Mouse (Mus musculus) retina, embryonic 14.5 days (tissue): ENCODE results near the gene Gtf3c6.

Experiments used
- DNase-seq: peaks from one replicate; pipeline ENCODE4 v3.0.0-alpha.2; 2015; ENCODE audit warnings: low spot score

Gtf3c6 gene

GRCm38 (mm10) chr10:40257414-40258255 lies at the start of gene Gtf3c6:
Gene Gtf3c6 (minus strand): TSS chr10:40258108.
- peak; percentile 95 for DNase-seq

- no peak for DNase-seq
Measured at GRCm38 (mm10) chr10:40305989-40306388, 48.1 kb upstream of the Gtf3c6 start.

- DNase-seq, result peak; percentile 100
Measured at GRCm38 (mm10) chr10:40302140-40302985, 44.5 kb upstream of the Gtf3c6 start, which contains the start of gene Amd1. Gene Amd1 (minus strand): TSS chr10:40302186.

GRCm38 (mm10) chr10:40301181-40302075 lies 43.5 kb upstream of the Gtf3c6 start:
- DNase-seq, result peak; percentile 51

GRCm38 (mm10) chr10:40300648-40301171 lies 42.8 kb upstream of the Gtf3c6 start:
- peak; percentile 91 for DNase-seq

- DNase-seq, result no peak
Measured at GRCm38 (mm10) chr10:40292640-40293039, 34.7 kb upstream of the Gtf3c6 start.

- no peak for DNase-seq
Measured at GRCm38 (mm10) chr10:40286767-40287166, 28.9 kb upstream of the Gtf3c6 start.

- DNase-seq, result no peak
Measured at GRCm38 (mm10) chr10:40285571-40285970, 27.7 kb upstream of the Gtf3c6 start.

GRCm38 (mm10) chr10:40284997-40285396 lies 27.1 kb upstream of the Gtf3c6 start:
- DNase-seq, result no peak

GRCm38 (mm10) chr10:40284179-40284831 lies 26.4 kb upstream of the Gtf3c6 start:
- no peak for DNase-seq

GRCm38 (mm10) chr10:40283636-40284035 lies 25.7 kb upstream of the Gtf3c6 start:
- DNase-seq, result no peak

- DNase-seq, result no peak
Measured at GRCm38 (mm10) chr10:40281565-40281964, 23.7 kb upstream of the Gtf3c6 start.

- no peak for DNase-seq
Measured at GRCm38 (mm10) chr10:40278317-40278716, 20.4 kb upstream of the Gtf3c6 start.

- DNase-seq, result no peak
Measured at GRCm38 (mm10) chr10:40275991-40276390, 18.1 kb upstream of the Gtf3c6 start.

- DNase-seq, result no peak
Measured at GRCm38 (mm10) chr10:40273938-40274337, 16.0 kb upstream of the Gtf3c6 start.

- DNase-seq, result peak; percentile 72
Measured at GRCm38 (mm10) chr10:40271216-40271615, 13.3 kb upstream of the Gtf3c6 start.

GRCm38 (mm10) chr10:40264920-40265319 lies 7.0 kb upstream of the Gtf3c6 start:
- DNase-seq, result no peak

GRCm38 (mm10) chr10:40263691-40264090 lies 5.8 kb upstream of the Gtf3c6 start:
- no peak for DNase-seq

GRCm38 (mm10) chr10:40262200-40262599 lies 4.3 kb upstream of the Gtf3c6 start:
- no peak for DNase-seq

- DNase-seq, result no peak
Measured at GRCm38 (mm10) chr10:40260305-40260704, 2.4 kb upstream of the Gtf3c6 start.

GRCm38 (mm10) chr10:40259542-40259941 lies 1.6 kb upstream of the Gtf3c6 start:
- DNase-seq, result no peak
